Mouse (Mus musculus): ENCODE results near the gene Swap70. TPM values are rescaled to one million over a fixed set of nuclear protein-coding genes. Genes with fewer than 3 reads are reported as not detected.

The Swap70 gene
- polyA plus RNA-seq, 1 experiment = 38.2 TPM

DNA sequence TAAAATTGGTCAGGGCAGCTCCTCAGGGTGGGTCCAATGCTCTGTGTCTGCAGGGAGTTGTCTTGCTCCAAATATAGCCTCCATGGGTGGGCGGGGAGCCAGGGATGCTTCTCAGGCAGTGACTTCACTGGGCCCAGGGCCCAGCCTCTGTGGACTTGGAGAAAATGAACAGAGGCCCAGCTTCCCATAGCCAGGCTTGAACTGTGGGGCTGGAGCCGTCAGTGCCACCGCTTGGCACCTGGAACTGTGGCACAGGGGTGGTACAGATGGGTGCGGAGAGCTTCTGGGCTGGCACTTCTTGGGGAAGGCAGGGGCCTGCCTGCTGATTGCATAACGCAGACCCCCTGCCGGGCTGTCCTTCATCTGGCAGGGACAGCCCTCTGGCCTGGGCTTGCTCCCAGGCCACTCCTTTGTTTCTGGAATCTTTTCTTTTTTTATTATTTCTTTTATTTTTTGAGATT is 67.2 kb downstream of the Swap70 start:
- WGBS = 49% methylated on average over 6 of the region's 6 CpGs
- DNase-seq = peak; percentile 32
- TF ChIP-seq CTCF (IDR thresholded peaks at IDR 0.05; ENCODE audit: insufficient read depth, low read length) (no peak), POLR2A (IDR thresholded peaks at IDR 0.05; ENCODE audit: borderline replicate concordance, extremely low read depth, low read depth, low read length) (no peak)
- peaks cover 7% of the 10 kb centered on the region; the same call in 1 of the 2 replicates for H3K4me1 ChIP-seq (ENCODE audit: control insufficient read depth, insufficient read depth, low read length)
- H3K4me3 ChIP-seq (replicated peaks; ENCODE audit: extremely low read depth, low read depth, low read length) = no peak overlapping the region

DNA sequence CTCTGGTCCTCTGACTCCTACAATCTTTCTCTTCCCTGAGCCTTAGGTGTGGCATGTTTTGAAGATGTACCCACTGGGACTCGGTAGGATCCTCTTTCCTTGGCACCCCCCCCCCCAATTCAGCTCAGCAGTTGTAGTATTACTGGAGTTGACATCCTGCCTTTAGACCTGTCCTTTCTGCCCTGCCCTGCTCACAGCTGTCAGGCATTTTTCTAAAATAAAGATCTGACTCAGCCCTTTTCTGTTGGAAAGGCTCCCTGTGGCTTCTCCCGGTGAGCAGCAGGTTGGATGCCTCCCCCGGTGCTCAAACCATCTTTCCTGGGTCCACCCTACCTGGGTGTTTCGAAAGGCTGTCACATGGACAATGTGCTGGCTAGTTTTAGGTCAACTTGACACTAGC is 68.1 kb downstream of the Swap70 start:
- DNase-seq = no peak

GRCm38 (mm10) chr7:110296889-110297603 is 75.5 kb downstream of the Swap70 start:
- WGBS = 38% methylated on average over 17 of the region's 17 CpGs
- Histone ChIP-seq H3K4me3 (replicated peaks; ENCODE audit: extremely low read depth, low read depth, low read length) (no peak overlapping the region), H3K4me1 (ENCODE audit: control insufficient read depth, insufficient read depth, low read length) (no peaks in the 10 kb centered on the region)
- DNase-seq = peak; percentile 33
- no peak for TF ChIP-seq POLR2A (IDR thresholded peaks at IDR 0.05; ENCODE audit: borderline replicate concordance, extremely low read depth, low read depth, low read length)
- TF ChIP-seq CTCF (IDR thresholded peaks at IDR 0.05; ENCODE audit: insufficient read depth, low read length) = no peak

More for the DNA sequence above, 68.1 kb downstream of the Swap70 start:
- 72% methylated on average over 4 of the region's 4 CpGs for whole genome bisulfite sequencing
- peaks cover 7% of the 10 kb centered on the region; the same call in 1 of the 2 replicates for H3K4me1 ChIP-seq (ENCODE audit: control insufficient read depth, insufficient read depth, low read length)
- H3K4me3 ChIP-seq (replicated peaks; ENCODE audit: extremely low read depth, low read depth, low read length) = no peak overlapping the region
- TF ChIP-seq POLR2A (IDR thresholded peaks at IDR 0.05; ENCODE audit: borderline replicate concordance, extremely low read depth, low read depth, low read length) = no peak
- no peak for TF ChIP-seq CTCF (IDR thresholded peaks at IDR 0.05; ENCODE audit: insufficient read depth, low read length)

GRCm38 (mm10) chr7:110297611-110298010 is 76.1 kb downstream of the Swap70 start:
- Histone ChIP-seq H3K4me1 (ENCODE audit: control insufficient read depth, insufficient read depth, low read length) (no peaks in the 10 kb centered on the region), H3K4me3 (replicated peaks; ENCODE audit: extremely low read depth, low read depth, low read length) (no peak overlapping the region)
- DNase-seq = no peak
- TF ChIP-seq POLR2A (IDR thresholded peaks at IDR 0.05; ENCODE audit: borderline replicate concordance, extremely low read depth, low read depth, low read length) = no peak
- WGBS = 49% methylated on average over 4 of the region's 4 CpGs

- Histone ChIP-seq H3K4me1 (ENCODE audit: control insufficient read depth, insufficient read depth, low read length) (no peaks in the 10 kb centered on the region), H3K4me3 (replicated peaks; ENCODE audit: extremely low read depth, low read depth, low read length) (no peak overlapping the region)
- TF ChIP-seq CTCF (IDR thresholded peaks at IDR 0.05; ENCODE audit: insufficient read depth, low read length) (no peak), POLR2A (IDR thresholded peaks at IDR 0.05; ENCODE audit: borderline replicate concordance, extremely low read depth, low read depth, low read length) (no peak)
- WGBS = 71% methylated on average over 7 of the region's 7 CpGs
- DNase-seq = no peak
Observed at GRCm38 (mm10) chr7:110298090-110298489, 76.6 kb downstream of the Swap70 start.

- TF ChIP-seq POLR2A (IDR thresholded peaks at IDR 0.05; ENCODE audit: borderline replicate concordance, extremely low read depth, low read depth, low read length) = no peak
- no peak for TF ChIP-seq CTCF (IDR thresholded peaks at IDR 0.05; ENCODE audit: insufficient read depth, low read length)
- no peaks in the 10 kb centered on the region for H3K4me1 ChIP-seq (ENCODE audit: control insufficient read depth, insufficient read depth, low read length)
- 79% methylated on average over 17 of the region's 17 CpGs for WGBS
- no peak overlapping the region for H3K4me3 ChIP-seq (replicated peaks; ENCODE audit: extremely low read depth, low read depth, low read length)
- DNase-seq = no peak
Observed at GRCm38 (mm10) chr7:110298739-110299410, 77.4 kb downstream of the Swap70 start.

GRCm38 (mm10) chr7:110302886-110303285 is 81.4 kb downstream of the Swap70 start:
- TF ChIP-seq POLR2A (IDR thresholded peaks at IDR 0.05; ENCODE audit: borderline replicate concordance, extremely low read depth, low read depth, low read length) (no peak), CTCF (IDR thresholded peaks at IDR 0.05; ENCODE audit: insufficient read depth, low read length) (no peak)
- WGBS = 66% methylated on average over 6 of the region's 6 CpGs
- Histone ChIP-seq H3K4me1 (ENCODE audit: control insufficient read depth, insufficient read depth, low read length) (no peaks in the 10 kb centered on the region), H3K4me3 (replicated peaks; ENCODE audit: extremely low read depth, low read depth, low read length) (no peak overlapping the region)
- DNase-seq = no peak

DNA sequence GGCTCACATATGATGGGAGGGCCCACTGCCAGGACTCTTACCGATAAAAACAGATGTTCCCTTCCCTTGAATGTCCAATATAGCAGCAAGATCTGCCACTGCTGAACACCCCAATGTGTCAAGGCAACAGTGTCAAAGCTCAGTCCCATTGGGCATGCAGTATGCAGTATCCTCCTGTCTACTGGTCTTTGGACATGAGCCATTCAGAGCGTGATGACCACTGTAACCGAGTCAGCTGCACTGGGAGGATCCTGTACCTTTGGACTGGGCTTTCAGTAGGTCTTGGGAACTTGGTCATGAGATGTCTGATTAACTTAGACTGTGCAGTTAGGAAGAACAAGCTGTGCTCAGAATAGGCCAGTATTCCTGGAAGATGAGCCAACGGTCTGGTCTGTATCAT is 84.0 kb downstream of the Swap70 start:
- TF ChIP-seq POLR2A (IDR thresholded peaks at IDR 0.05; ENCODE audit: borderline replicate concordance, extremely low read depth, low read depth, low read length) = no peak
- no peak for TF ChIP-seq CTCF (IDR thresholded peaks at IDR 0.05; ENCODE audit: insufficient read depth, low read length)
- no peaks in the 10 kb centered on the region for H3K4me1 ChIP-seq (ENCODE audit: control insufficient read depth, insufficient read depth, low read length)
- no peak for DNase-seq
- no peak overlapping the region for H3K4me3 ChIP-seq (replicated peaks; ENCODE audit: extremely low read depth, low read depth, low read length)
- WGBS = 86% methylated on average over 4 of the region's 4 CpGs

DNA sequence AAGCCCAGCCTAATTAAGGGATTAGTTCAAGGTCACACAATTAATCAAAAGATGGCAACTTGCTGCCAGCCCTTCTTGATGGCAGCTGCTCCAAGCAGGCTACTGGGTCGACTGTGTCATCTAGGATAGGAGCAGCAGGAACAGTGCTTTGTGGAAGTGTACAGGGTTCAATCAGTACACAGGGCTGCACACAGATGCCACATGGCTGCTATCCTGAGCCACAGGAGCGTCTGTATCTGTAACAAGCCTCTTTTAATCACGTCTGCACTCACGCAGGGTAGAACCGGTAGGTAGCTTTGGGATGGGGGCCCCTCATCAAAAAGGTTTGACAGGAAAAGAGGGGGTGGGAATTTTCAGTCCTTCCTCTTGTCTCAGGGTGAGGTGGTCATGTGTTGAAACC is 84.8 kb downstream of the Swap70 start:
- no peak for TF ChIP-seq POLR2A (IDR thresholded peaks at IDR 0.05; ENCODE audit: borderline replicate concordance, extremely low read depth, low read depth, low read length)
- no peak for TF ChIP-seq CTCF (IDR thresholded peaks at IDR 0.05; ENCODE audit: insufficient read depth, low read length)
- Histone ChIP-seq H3K4me1 (ENCODE audit: control insufficient read depth, insufficient read depth, low read length) (no peaks in the 10 kb centered on the region), H3K4me3 (replicated peaks; ENCODE audit: extremely low read depth, low read depth, low read length) (no peak overlapping the region)
- DNase-seq = no peak
- 78% methylated on average over 5 of the region's 5 CpGs for WGBS

DNA sequence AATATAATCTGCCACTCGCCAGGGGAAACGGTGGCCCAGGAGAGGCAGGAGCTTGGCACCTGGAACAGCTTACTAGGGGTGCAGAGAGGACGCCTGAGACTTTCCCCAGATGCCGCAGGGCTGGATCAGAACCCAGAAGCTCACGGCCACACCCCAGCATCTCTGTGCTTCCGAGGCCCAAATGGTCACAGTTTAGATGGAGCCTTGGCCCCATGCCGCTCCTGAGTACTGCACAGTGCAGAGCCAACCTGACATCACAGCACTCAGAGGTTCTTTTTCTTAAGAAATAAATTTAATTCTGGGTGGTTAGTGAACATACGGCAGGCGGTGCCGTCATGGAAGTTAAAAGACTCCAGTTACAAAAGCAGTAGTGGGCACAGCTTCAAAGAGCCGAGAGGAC is 86.2 kb downstream of the Swap70 start:
- H3K4me1 ChIP-seq (ENCODE audit: control insufficient read depth, insufficient read depth, low read length) = no peaks in the 10 kb centered on the region
- 92% methylated on average over 11 of the region's 11 CpGs for WGBS
- no peak for TF ChIP-seq CTCF (IDR thresholded peaks at IDR 0.05; ENCODE audit: insufficient read depth, low read length)
- no peak for TF ChIP-seq POLR2A (IDR thresholded peaks at IDR 0.05; ENCODE audit: borderline replicate concordance, extremely low read depth, low read depth, low read length)
- H3K4me3 ChIP-seq (replicated peaks; ENCODE audit: extremely low read depth, low read depth, low read length) = no peak overlapping the region
- no peak for DNase-seq
